8 mouse cellular contexts compared by ENCODE assay signal in the genomic region with DNA sequence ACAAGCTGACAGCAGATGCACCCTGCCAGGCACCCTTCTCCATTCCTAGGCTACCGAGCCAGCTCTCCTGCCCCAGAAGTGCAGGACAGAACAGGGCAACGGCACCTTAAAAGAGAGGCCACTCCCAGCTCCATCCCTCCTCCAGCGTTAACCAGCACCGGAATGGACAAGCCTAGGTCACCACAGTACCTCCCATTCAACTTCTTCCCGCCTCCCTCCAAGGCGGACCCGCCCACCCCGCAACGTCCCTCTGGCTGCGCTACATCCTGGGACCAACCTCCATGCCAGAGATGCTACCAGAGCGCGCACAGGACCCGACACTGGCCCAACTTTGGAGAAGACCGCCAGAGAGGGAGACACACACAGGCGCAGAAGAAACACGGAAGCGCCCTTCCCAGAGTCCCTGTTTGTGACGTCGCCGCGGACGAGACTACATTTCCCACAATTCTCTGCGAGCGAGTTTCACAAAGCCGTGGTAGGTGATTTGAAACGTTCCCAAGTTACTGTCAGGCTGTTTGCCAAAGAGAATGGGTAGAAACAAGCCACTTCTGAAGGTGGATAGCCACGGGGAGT. TPM values are rescaled to one million over a fixed set of nuclear protein-coding genes. Genes with fewer than 3 reads are reported as not detected.
A peak's percentile ranks its signal among the peaks of the same experiment; 100 is the strongest.
DNase-seq lines count a peak whose midpoint lies in the region; ATAC-seq and TF ChIP-seq lines count a peak whose summit lies in the region.

A gene (minus strand): TSS at position 385 of the 573 bp plus-strand sequence.

- under 1% methylated on average over 27 of the region's 27 CpGs for WGBS in hindbrain, embryonic 14.5 days

- H3K9ac ChIP-seq in hindbrain, embryonic 14.5 days = peak within 1 kb of the TSS; percentile 76

- in situ Hi-C loops in Patski (cut with MboI; ENCODE audit: low pct_unique_long_range_greater_than_20kb) = no loop called here

- ATAC-seq in Patski = peak; percentile 100
- ATAC-seq in hindbrain, embryonic 14.5 days (ENCODE audit: low FRiP score) = peak; percentile 95

- H3K4me1 ChIP-seq in hindbrain, embryonic 14.5 days (replicated peaks; ENCODE audit: control insufficient read depth, insufficient read depth, low read length) = peaks cover 6% of the 10 kb centered on the region

- H3K4me3 ChIP-seq in hindbrain, embryonic 14.5 days (replicated peaks; ENCODE audit: low read length) = peak within 1 kb of the TSS; percentile 62

- TF ChIP-seq CTCF in Patski (IDR thresholded peaks at IDR 0.05) = no peak

- peak; percentile 82 for DNase-seq in Patski (ENCODE audit: low read depth, low spot score)
- peak; percentile 95 for DNase-seq in cerebellum, postnatal 14 days
- peak; percentile 81 to 88 for DNase-seq in frontal cortex, postnatal 25 days (ENCODE audit: low spot score in 2 of 2)
- peak; percentile 98 for DNase-seq in hindbrain, embryonic 14.5 days (ENCODE audit: low spot score)
- peak; percentile 91 to 92 for DNase-seq in layer of hippocampus, postnatal 36 days
- peak; percentile 99 for DNase-seq in lung, postnatal 36 days
- DNase-seq in retina, postnatal 1 day = peak; percentile 95
- peak; percentile 87 to 92 for DNase-seq in urinary bladder, adult 18-20 months (ENCODE audit: low spot score in 2 of 2)

- peak within 1 kb of the TSS; percentile 72 for H3K4me2 ChIP-seq in hindbrain, embryonic 14.5 days (replicated peaks)

- POLR2A ChIA-PET in Patski (lab: Charles Lee) = no interaction called here

- no peaks in the 10 kb centered on the region for H3K27me3 ChIP-seq in Patski
- no peaks in the 10 kb centered on the region for H3K27me3 ChIP-seq in hindbrain, embryonic 14.5 days (ENCODE audit: control insufficient read depth, insufficient read depth, low read length)

- peak within 1 kb of the TSS; percentile 74 for H3K27ac ChIP-seq in hindbrain, embryonic 14.5 days

- peaks cover 9% of the 10 kb centered on the region; the same call in 1 of the 2 replicates for H3K9me3 ChIP-seq in hindbrain, embryonic 14.5 days (ENCODE audit: control insufficient read depth, low read length)

- H3K36me3 ChIP-seq in hindbrain, embryonic 14.5 days (replicated peaks; ENCODE audit: control insufficient read depth, insufficient read depth) = no peaks in the 10 kb centered on the region

- CTCF ChIA-PET in Patski (lab: Charles Lee) = interaction anchor here (1.4 kb wide), 1 partner anchor 87 kb away, joined by 3 read pairs; no protein-coding TSS in a partner anchor

RNA-seq across cellular contexts. Expression of the gene that starts here (rescaled TPM):
- 1.5 TPM for polyA plus RNA-seq in Patski (2021)
- 8.0 and 10.6 TPM in 2 replicates for polyA plus RNA-seq in hindbrain, embryonic 14.5 days (2014; fragmentation: Nextera tagmentation; extraction: Ambion mirVana)
- 1 to 10 TPM; 4.3 to 5.3 TPM for total RNA-seq in layer of hippocampus, postnatal 36 days (2021)

Comparison
In these comparisons a context has a peak if more than half of its experiments do, and no peak if none do; other contexts are left out.
1. Peak in every context shown above with its lines: DNase-seq, ATAC-seq, H3K4me3 ChIP-seq and H3K27ac ChIP-seq.